Mouse (Mus musculus) embryo, embryonic 11 days (tissue): ENCODE measurements at regions not wholly inside any gene's neighbourhood (a gene's known extent, or its start where the extent isn't known, plus 50 kb on each side); places are given as distances from the start of the nearest gene placed in this dataset.
A peak's percentile ranks its signal among the peaks of the same experiment; 100 is the strongest.

ENCODE experiments used
- DNase-seq: peaks from one replicate; pipeline ENCODE4 v3.0.0-alpha.2; 2015

DNA sequence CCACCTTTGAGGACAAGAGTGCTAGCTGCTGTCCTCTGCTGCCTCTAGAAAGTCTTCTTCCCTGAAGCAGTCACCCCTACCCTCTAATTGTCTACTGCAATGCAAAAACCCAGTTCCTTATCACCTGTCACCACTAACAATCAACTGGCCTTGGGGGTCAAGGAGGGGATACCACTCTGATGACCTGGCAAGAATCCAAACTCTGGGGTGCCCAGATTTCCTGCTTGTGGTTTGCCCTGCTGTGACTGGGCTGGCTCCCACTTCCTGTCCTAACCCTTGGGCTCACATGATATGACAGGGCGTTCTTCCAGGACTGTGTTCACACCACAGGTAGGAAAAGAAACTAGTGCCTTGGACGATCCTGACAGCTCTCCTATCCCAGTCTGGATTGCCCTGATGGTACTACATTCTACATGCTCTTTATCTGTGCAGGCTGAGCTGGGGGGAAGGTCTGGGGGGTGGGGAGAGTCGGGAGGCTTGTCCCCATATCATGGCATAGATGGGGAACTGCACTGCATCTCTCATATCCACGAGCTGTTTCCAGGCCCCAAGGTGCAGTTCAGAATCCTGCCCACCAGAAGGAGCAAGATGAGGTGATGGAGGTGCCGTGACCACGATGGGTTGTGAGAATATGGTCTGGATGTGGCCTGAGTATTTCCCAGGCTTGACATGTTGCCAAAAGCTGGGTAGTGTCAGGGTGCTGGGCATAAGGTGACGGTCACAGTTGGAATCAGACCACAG is 81.0 kb downstream of the Maf start:
- no peak for DNase-seq

DNA sequence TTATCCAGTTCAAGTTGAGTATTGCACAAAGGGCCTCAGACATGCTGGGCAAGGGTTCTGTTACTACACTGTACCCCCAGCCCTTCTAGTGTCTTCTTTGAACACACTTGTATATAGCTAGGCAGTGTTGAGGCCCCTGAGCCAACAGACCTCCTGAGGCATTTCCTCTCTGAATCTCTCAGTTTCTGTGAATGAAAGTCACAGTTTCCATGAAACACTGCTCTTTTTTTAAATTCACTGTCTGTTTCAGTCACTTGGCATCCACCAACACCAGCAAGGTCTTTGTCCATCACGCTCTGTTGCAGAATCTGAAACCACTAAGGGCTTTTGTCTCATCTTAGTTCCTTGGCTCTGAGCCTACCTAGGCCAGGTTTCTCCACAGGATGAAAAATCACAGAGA is 82.5 kb downstream of the Maf start:
- DNase-seq, result no peak

DNA sequence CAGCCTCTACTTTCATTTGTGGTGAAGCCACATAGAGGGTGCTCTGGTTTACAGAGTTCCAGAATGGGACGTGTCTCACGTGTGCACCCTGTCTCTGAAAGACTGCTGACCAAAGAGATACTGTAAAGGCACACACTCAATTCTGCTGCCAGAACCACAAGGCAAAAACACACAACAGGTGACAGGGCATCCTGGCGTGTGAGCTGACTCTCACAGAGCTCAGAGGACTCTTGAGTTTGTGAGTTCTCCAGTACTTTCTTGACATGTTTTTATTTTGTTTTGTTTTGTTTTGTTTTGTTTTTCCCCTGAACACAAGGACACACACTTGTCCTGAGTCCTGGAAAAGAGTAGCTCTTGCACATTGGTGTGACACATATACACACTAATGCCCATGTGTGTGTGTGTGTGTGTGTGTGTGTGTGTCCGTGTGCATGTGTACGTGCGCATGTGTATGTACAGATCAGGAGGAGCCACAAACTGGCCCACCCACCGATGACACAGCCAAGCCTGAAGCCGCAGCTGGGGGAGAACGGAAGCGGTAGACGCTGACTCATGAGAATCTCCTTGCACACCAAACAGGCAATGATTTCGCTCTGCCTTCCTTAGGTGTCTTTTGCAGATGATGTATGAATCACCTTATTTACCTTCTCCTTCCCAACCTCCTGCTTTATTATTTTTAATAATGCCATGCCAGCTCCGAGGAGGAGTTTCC is 89.4 kb downstream of the Maf start:
- no peak for DNase-seq

DNA sequence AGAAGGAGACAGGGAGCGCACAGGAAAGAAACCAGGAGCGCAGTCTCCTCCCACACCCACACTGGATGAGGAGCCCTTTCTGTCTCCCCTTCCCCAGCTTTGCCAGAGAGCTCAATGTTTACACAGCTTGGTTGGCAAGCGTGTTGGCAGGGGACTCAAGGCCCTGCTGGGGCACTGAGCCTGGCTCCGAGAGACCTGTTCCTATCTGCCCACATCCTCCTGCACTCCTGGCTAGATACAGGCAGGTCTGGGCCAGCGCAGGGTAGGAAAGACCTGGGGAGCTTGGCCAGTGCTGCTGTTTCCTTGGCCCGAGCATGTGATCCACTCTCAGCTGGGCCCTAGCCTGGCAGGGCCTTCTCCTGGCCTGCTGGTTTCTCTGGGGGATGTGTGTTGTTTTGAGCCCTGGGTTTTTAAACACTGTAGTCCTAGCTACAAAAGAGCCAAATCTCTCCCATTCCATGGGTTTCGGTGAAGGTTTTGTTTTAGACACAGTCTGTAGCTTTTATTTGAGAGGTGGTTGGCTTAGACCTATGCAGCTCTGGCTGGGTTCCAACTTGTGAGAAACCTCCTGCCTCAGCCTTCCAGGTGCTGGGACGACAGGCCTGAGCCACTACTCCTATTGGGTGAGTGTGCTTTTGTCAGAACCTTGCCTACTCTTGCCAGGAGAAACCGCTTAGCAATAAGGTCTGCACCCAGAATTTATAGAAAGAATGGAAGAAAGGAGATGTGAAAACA is 90.6 kb downstream of the Maf start:
- no peak for DNase-seq

DNA sequence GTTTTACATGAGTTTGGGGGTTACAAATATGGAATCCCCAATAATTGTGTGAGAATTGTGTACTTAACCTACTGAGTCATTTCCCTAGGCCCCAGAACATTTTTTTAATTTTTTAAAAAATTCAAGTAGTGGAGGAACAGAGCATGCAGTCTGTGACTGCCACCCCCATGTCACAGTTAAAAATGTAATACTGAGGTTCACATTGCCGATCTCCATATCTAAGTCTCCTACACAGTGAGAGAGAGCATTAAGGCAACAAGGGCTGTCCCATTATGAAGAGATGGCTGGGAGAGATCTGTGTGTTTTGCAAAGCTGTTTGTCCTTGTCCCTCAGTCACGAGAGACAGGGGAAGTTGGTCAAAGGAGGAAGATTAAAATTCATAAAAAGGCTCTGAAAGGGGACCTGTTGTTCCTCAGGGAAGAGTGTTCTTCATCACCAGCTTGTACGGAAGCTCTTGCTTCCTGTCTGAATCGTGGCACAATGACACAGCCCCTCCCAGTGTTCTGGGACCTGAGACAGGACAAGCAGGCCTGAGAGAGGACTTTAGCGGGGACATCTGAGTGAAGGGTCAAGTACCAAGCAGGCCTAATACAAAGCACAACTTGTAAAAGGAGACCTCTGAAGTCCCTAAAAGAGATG is 93.5 kb downstream of the Maf start:
- no peak for DNase-seq

DNA sequence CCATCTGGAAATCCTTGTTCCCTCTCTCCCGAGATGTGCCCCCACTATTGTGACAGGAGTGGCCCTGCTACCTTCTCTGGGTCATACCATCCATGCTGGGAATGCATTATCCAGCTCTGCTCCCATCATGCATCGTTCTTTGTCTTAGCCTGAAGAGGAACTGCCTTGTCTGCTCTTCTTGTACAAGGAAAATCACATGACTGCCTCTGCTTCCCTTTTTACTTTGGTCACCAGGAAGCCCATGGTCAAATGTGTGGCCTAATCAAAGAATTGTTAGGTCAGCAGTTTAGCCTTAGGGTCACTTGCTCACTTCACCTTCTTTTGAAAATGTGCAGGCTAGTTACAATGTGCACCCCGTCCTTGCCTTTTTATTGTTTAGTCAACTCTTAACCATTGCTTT is 95.5 kb downstream of the Maf start:
- DNase-seq, result no peak

DNA sequence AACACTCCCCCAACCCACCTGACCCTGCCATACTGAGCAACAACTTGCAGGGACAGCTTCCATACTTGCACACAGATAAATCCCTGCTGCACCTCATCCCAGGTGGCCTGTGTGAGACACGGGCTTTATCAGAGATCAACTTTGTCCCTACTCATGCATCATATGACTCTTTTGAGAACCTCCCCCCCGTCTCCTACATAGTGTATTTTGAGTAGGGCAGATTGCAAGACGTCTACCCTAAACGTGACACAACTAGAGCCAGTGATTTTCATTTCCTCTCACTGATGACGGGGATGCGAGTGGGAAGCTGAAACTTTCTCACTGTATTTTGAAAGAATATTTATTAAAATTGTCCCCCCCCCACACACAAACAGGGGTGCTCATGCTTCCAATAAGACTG is 107.8 kb downstream of the Maf start:
- DNase-seq, result no peak

DNA sequence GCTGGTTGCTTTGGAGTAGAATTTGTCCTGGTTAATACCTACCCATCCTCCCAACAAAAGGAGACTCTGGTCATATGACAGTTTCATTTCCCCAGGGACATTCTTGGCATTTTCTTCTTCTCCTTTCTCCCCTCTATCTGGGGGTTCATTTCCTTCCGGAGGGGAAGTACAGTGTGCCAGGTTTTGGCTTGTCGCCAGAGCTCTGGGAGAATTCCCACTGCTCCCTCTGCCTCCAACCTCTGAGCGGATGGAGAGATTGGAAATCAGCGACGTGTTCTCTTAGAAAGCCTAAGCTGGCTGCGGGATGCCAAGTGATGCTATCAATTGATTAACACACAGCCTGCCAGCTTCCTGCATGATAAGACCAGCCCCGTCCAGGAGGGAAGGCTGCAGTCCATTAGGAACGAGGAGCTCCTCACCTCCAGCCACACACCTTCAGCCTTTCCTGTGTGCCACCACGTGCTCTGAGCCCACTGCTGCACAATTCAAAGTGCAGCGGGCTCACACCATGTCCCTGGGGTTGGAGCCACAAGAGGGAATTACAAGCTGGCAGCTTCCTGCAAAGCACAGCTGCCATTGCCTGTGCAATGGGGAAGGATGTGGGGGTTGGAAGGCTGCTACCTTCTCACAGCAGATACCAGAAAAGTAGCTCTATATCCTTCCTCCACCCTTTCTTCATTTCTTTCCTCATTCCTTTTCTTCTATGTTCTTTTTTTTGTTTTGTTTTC is 110.2 kb downstream of the Maf start:
- peak; percentile 10 for DNase-seq

DNA sequence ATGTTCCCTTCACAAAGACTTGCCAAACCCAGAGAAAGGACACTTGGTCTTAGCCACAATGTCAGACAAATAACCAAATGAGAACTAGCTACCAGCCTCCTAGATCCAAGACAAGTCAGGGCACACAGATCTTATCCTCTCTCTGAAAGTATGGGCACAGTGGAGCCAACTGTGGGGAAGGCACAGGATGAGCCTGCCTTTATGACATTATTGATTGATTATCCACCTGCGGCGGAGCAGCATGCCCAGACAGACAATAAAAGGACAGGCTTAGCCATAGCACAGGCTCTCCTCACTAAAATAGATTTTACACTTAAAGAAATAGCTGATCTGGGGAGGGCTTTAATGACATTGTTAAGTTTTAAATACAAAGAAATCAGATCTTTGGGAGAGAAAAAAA is 117.9 kb downstream of the Maf start:
- no peak for DNase-seq

DNA sequence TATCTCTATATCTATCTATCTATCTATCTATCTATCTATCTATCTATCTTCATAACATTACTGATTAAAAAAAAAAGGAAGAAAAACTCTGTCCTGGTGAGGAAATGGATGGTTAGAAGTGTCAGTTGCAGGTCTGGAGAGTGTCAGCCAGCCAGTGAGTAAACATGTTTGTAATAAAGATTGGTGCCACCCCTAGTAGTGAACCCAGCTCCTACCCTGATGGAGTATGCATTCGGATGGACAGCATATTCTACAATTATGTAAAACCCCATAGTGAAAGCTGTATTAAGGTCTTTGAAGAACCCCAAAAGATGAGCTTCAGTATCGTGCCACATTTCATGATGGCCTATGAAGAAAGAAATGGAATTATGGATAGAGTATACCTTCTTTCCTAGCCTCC is 118.5 kb downstream of the Maf start:
- DNase-seq, result no peak

DNA sequence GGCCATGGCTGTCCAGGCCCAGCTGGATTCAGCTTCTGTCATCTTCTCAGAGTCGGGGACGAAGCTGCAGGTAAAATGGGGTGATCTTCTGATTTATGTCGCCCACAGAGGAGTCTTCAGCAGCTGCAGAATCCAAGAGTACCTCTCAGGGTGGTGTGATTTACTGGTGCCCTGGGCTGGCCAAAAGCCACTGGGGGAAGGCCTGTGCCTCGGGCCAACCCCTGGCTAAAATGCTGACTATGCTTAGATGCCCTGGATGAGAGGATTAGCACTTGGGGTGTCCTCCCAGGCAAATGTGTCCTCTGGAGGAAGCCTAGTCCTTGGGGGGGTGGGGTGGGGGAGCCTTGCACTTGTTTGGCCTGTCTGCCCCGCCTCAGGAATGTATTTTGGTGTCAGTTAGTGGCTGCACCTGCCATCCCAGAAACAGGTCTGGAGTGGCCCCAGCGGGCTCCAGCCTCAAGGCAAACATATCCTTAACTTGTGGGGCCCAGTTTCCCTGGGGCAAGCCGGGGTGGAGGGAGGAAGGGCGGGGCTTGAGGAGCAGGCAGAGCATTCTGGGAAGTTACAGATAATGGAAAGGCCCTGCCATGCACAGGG is 123.2 kb downstream of the Maf start:
- no peak for DNase-seq

DNA sequence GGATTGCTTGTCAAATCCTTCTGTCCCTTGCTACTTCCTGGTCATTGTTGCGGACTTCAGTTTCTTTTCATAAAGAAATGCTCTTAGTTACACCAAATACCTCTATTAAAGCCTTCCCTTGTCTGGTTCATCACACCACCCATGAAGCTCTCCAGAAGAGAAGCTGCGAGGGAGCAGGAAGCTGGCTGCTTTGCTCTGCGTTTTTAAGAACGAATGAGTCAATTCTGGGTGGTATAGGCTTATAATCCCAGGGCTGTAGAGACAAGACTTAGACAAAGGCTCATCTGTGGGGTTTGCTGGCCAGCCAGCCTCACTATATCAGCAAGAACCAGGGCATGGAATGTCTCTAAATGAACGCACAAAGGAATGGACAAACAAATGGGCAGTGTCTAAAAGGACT is 124.4 kb downstream of the Maf start:
- DNase-seq, result no peak

DNA sequence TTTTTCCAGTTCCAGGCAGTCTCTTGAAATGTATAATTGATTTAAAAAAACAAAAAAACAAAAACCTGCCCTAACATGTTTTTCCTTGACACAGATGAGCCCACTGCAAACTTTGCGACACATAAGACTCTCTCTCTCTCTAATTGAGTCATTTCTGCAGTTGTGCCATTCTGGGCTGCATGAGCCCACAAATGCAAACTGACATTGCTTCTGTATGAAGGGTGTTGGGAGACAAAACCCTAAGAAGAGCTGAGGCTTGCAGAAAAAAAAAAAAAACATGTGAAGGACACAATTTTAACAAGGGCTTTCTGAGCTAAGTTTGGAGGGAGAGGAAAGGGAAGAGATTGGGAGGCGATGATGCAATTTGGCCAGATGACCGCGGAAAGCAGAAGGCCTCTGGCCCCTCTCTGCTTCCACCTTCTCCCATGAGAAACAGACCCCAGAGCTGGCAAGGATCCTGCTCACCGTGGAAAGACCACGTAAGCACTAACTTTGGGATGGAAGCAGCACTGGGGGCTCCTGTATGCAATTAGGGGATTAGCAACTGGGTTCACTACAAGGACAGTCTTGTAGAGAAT is 125.6 kb downstream of the Maf start:
- no peak for DNase-seq

DNA sequence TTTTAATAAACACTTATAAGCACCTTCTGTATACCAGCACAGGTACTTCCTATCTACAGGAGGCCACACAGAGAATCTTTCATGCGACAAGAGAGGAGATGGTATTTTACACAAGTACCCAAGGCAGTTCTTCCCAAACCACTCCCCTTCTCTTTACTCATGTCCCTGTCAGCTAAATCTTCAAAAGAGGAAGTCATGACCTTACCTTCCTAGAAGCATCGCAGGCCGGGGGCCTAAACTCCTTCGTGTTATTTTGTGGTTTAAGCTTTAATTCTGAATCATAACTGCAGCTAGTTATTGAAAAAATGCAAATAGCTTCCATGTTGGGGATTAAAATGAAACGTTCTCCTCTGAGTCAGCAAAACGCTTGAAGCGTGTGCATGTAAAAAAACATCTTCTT is 139.2 kb downstream of the Maf start:
- no peak for DNase-seq

DNA sequence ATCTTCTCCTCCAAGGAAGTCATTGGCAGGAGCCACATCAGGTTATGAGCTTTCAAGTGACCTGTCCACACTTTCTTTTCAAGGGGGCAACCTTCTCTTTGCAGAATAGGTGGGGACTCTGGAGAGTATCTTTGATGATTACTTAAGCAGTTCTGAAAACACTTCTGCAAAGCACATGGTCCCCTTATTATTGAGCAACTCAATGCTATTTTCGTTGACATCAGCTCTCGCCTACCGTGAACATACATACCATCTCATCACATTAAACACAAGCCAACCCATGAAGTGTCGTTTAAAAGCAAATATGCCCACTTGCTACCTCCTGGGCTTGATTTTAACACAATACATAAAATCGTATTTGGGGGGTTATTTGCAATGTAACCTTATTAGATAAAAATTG is 141.8 kb downstream of the Maf start:
- DNase-seq, result no peak

DNA sequence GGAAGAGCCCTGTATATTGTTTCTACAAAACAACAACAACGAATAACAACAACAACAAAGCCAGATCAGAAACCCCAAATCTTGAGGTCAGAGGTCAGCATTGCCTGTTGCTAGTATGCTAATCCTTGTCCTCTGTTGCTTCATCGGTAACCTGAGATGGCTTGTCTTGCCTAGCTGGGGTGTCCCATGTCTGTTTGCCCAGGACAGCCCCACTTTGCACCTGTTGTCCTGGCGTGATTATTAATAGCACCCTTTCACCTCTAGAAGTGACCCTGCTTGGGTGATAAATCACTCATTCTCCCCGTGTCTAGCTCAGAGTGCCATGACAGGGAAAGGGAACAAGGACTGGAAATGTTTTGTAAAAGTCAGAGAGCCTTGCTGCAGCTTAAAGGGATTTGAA is 145.2 kb downstream of the Maf start:
- peak; percentile 14 for DNase-seq

DNA sequence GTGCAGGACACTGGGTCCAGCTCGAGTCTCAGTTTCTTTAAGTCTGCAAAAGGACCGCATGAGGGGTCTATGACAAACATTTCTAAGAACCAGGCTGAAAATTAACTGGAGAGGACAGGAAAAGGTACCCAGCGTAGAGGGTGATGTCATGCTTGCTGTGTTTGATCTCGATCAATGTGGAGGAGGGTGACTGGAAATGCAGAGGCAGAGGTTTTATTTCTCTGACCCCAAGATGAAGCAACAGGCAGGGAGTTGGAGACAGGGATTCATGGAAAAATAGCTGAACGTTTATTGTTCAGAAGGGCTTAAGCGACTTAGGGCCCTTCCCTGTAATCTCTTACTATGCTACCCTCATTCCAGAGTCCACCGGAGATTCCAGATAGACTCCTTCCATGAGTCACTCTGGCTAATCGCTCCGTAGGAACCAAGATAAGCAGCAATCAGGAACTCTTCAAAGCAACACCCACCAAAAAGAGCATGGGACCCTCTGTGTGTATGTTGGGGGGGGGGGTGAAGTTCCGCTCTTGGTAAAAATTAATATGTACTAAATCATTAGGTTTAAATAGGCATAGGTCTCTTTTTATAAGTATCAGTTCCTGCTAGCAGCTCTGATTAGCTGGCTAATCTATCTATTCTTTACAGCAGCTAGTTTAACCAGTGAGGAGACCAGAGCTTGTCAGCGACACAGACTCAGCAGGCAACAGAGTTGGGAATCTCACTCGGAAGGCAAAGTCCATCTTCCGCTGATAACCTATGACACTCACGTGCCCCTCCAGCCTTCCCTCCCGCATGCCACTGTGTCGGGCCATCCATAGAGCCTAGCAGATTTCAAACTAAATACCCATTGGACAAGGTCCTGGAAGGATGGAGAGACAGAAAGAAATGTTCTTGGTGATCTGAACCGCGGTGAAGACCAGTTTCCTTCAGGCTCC is 146.3 kb downstream of the Maf start:
- no peak for DNase-seq

DNA sequence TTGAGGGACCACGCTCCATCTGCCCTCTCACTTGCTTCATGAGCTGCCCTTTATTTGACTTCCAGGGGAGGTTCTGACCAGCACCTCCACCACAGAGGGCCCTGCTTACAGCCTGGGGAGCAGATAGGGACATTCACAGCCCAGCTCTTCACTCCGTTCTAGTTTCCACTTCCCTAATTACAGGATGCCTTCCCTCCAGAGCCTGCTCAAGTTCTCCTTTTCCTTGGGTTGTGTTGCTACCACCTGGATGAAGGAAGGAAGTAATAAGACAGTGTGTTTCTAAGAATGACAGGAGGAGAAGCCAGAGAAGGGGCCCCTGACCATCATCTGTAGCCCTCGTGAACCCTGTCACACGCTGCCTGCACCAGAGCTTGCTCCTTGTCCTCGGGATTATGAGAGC is 152.1 kb downstream of the Maf start:
- DNase-seq, result no peak

DNA sequence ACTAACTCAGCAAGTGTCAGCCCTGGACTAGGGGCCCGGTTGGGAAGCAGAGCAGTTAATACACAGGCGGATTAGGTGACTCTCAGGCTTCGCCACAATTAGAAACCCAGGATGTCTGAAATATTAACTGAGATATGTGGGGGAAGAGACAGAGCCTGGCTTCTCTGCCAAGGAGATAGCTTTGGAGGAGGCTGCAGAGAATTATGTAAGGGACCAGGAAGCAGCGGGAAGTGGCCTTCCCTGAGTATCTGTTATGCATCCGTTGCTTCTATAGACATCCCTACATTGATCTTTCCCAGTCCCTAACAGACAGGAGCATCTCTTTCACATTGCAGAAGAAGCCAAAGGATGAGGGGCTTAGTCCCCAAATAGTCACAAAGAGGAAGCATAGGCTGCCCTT is 153.4 kb downstream of the Maf start:
- no peak for DNase-seq

DNA sequence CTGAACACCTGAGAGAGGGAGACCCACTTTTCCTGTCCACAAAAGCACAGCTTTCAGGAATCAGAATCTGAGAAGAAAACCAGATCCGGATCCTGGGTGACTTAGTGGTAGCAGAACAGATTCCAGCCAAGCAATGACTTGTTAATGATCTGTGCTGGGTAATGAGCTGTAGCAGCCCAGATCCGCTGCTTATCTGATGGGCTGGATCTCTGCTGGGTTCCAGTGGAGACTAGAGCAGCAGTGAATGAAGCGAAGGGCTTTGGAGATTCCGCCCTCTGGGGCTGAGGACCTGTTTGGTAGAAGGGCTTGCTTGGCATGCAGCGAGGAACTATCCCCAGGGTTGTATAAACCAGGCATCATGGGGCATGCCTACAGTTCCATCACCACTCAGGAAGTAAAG is 156.3 kb downstream of the Maf start:
- DNase-seq, result no peak

DNA sequence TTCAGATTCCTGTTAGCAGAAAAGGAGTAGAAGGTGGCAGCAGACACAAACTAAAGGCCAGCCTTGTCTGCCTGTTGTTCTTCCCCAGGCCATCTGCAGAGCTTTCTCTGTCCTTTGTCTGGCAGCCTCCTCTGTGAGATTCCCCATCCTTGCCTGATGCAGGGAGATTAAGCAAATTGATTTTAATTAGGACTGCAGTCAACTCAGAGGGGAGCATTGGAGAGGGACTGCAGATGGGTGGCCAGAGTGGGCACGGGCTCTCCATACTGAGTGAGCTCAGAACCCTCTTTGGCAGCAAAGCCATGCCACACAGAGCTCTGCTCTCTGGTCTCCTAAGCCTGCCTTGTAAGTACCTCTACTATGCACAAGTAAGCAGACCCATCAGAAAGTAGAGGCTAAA is 158.5 kb downstream of the Maf start:
- no peak for DNase-seq
